Mouse (Mus musculus) myocyte (in vitro differentiated cells): ENCODE results near the gene Rai1. TPM values are rescaled to one million over a fixed set of nuclear protein-coding genes. Genes with fewer than 3 reads are reported as not detected.

ENCODE experiments used
- H3K27me3 ChIP-seq: one replicate; pipeline ENCODE4 v1.6.1; 2011; ENCODE audit not compliant: control insufficient read depth, insufficient read depth, insufficient read length
- H3K36me3 ChIP-seq: one replicate; pipeline ENCODE4 v1.6.1; 2011; ENCODE audit not compliant: control insufficient read depth, insufficient read depth
- H3K4me2 ChIP-seq: one replicate; pipeline ENCODE4 v1.6.1; 2011; ENCODE audit warnings: low read depth, control low read depth
- H3K4me3 ChIP-seq: one replicate; pipeline ENCODE4 v1.5.1; 2011; ENCODE audit warnings: mild to moderate bottlenecking, control low read depth, moderate library complexity
- H3K79me2 ChIP-seq: one replicate; pipeline ENCODE4 v1.6.1; 2011; ENCODE audit not compliant: control insufficient read depth, insufficient read depth
- H3ac ChIP-seq: one replicate; pipeline ENCODE4 v1.6.1; 2011; ENCODE audit not compliant: control insufficient read depth, insufficient read length
- CEBPB ChIP-seq: IDR thresholded peaks from 2 replicates; pipeline ENCODE4 v1.6.1; 2011; ENCODE audit warnings: mild to moderate bottlenecking, moderate library complexity; ENCODE audit not compliant: poor library complexity, insufficient read depth, severe bottlenecking
- E2F4 ChIP-seq: IDR thresholded peaks from one replicate; pipeline ENCODE4 v1.6.1; 2011; ENCODE audit warnings: mild to moderate bottlenecking, control low read depth, moderate library complexity; ENCODE audit not compliant: insufficient read depth
- MAX ChIP-seq: IDR thresholded peaks from one replicate; pipeline ENCODE4 v1.6.1; 2011; ENCODE audit warnings: low read depth, mild to moderate bottlenecking, control low read depth
- MYOD1 ChIP-seq, 3 experiments: IDR thresholded peaks; one replicate each; pipeline ENCODE4 v1.6.1; 2011; ENCODE audit warnings: control low read depth in 2 of 3, low read depth in 2 of 3, mild to moderate bottlenecking in 2 of 3, moderate library complexity in 1 of 3; ENCODE audit not compliant: insufficient read length in 2 of 3, control insufficient read depth in 1 of 3
- MYOG ChIP-seq, 3 experiments: IDR thresholded peaks; one replicate each; pipeline ENCODE4 v1.6.1; 2011; ENCODE audit warnings: control low read depth in 2 of 3, low read depth in 2 of 3, mild to moderate bottlenecking in 2 of 3; ENCODE audit not compliant: insufficient read length in 2 of 3, control insufficient read depth in 1 of 3, insufficient read depth in 1 of 3
- POLR2A ChIP-seq: IDR thresholded peaks from one replicate; pipeline ENCODE4 v1.6.1; 2011; ENCODE audit warnings: low read depth, mild to moderate bottlenecking, control low read depth, moderate library complexity; ENCODE audit not compliant: insufficient read length
- POLR2AphosphoS2 ChIP-seq: IDR thresholded peaks from one replicate; pipeline ENCODE4 v1.6.1; 2011; ENCODE audit warnings: low read depth, control low read depth; ENCODE audit not compliant: insufficient read length
- REST ChIP-seq: IDR thresholded peaks from one replicate; pipeline ENCODE4 v1.6.1; 2011; ENCODE audit warnings: mild to moderate bottlenecking, control low read depth, moderate library complexity; ENCODE audit not compliant: insufficient read depth, insufficient read length
- SRF ChIP-seq: IDR thresholded peaks from one replicate; pipeline ENCODE4 v1.6.1; 2011; ENCODE audit warnings: low read depth; ENCODE audit not compliant: control insufficient read depth, insufficient read length
- TCF12 ChIP-seq: IDR thresholded peaks from one replicate; pipeline ENCODE4 v1.6.1; 2011; ENCODE audit warnings: mild to moderate bottlenecking, control low read depth; ENCODE audit not compliant: poor library complexity, insufficient read depth, severe bottlenecking
- TCF3 ChIP-seq: IDR thresholded peaks from one replicate; pipeline ENCODE4 v1.6.1; 2011; ENCODE audit warnings: low read depth, control low read depth; ENCODE audit not compliant: insufficient read length
- USF1 ChIP-seq: IDR thresholded peaks from one replicate; pipeline ENCODE4 v1.6.1; 2011; ENCODE audit warnings: low read depth, mild to moderate bottlenecking, control low read depth, moderate library complexity
- polyA plus RNA-seq: library from polyadenylated mRNA; unstranded; fragments of >200 nt; fragmentation: generic; extraction: Trizol; gene quantifications from one replicate; pipeline ENCODE4 v1.2.1, GENCODE M21; 2012; ENCODE audit warnings: missing spikeins

Rai1 gene
- polyA plus RNA-seq, 1 experiment: 26.0 TPM

- H3K4me2 ChIP-seq: no peak overlapping the region
- no peaks in the 10 kb centered on the region for H3K27me3 ChIP-seq
- TF ChIP-seq TCF3: no peak
- no peak for TF ChIP-seq E2F4
- TF ChIP-seq POLR2AphosphoS2: no peak
- no peak for TF ChIP-seq TCF12
- TF ChIP-seq MYOG (IDR thresholded peaks at IDR 0.05; ENCODE audit: control insufficient read depth in 1 of 3, insufficient read depth in 1 of 3, insufficient read length in 2 of 3, low read depth in 2 of 3): no peak
- no peak for TF ChIP-seq USF1
- no peak for TF ChIP-seq CEBPB
- no peak for TF ChIP-seq SRF
- no peak for TF ChIP-seq REST
- no peak for TF ChIP-seq POLR2A
- no peak for TF ChIP-seq MAX
- H3K36me3 ChIP-seq: no peaks in the 10 kb centered on the region
- H3ac ChIP-seq: no peak overlapping the region
- H3K79me2 ChIP-seq: no peaks in the 10 kb centered on the region
- no peak overlapping the region for H3K4me3 ChIP-seq
Measured at GRCm38 (mm10) chr11:60094909-60095810, 9.7 kb upstream of the Rai1 start.

GRCm38 (mm10) chr11:60099555-60100186 is 5.1 kb upstream of the Rai1 start:
- H3K79me2 ChIP-seq: no peaks in the 10 kb centered on the region
- H3K36me3 ChIP-seq: no peaks in the 10 kb centered on the region
- no peak overlapping the region for H3ac ChIP-seq
- no peak overlapping the region for H3K4me2 ChIP-seq
- H3K27me3 ChIP-seq: no peaks in the 10 kb centered on the region
- no peak for TF ChIP-seq TCF12
- no peak for TF ChIP-seq POLR2A
- H3K4me3 ChIP-seq: no peak overlapping the region

- H3K79me2 ChIP-seq: peaks cover 3% of the 10 kb centered on the region
- H3K4me3 ChIP-seq: no peak overlapping the region
- H3K36me3 ChIP-seq: no peaks in the 10 kb centered on the region
- H3K4me2 ChIP-seq: no peak overlapping the region
- H3K27me3 ChIP-seq: no peaks in the 10 kb centered on the region
- no peak overlapping the region for H3ac ChIP-seq
- TF ChIP-seq POLR2A: no peak
- TF ChIP-seq TCF12: no peak
- TF ChIP-seq MYOG (IDR thresholded peaks at IDR 0.05; ENCODE audit: control insufficient read depth in 1 of 3, insufficient read depth in 1 of 3, insufficient read length in 2 of 3, low read depth in 2 of 3): no peak
- TF ChIP-seq POLR2AphosphoS2: no peak
- no peak for TF ChIP-seq E2F4
- no peak for TF ChIP-seq REST
- no peak for TF ChIP-seq MAX
- TF ChIP-seq MYOD1 (IDR thresholded peaks at IDR 0.05; ENCODE audit: control insufficient read depth in 1 of 3, insufficient read length in 2 of 3, low read depth in 2 of 3): no peak
- no peak for TF ChIP-seq SRF
- no peak for TF ChIP-seq USF1
- no peak for TF ChIP-seq TCF3
- no peak for TF ChIP-seq CEBPB
Measured at GRCm38 (mm10) chr11:60100827-60101555, 3.8 kb upstream of the Rai1 start.

GRCm38 (mm10) chr11:60101986-60102385 is 2.8 kb upstream of the Rai1 start:
- H3K4me2 ChIP-seq: no peak overlapping the region
- peaks cover 13% of the 10 kb centered on the region for H3K79me2 ChIP-seq
- TF ChIP-seq REST (no peak), MYOD1 (IDR thresholded peaks at IDR 0.05; ENCODE audit: control insufficient read depth in 1 of 3, insufficient read length in 2 of 3, low read depth in 2 of 3) (no peak), USF1 (no peak), E2F4 (no peak), MAX (no peak), POLR2A (no peak), CEBPB (no peak), TCF12 (no peak), POLR2AphosphoS2 (no peak), SRF (no peak), TCF3 (no peak), MYOG (IDR thresholded peaks at IDR 0.05; ENCODE audit: control insufficient read depth in 1 of 3, insufficient read depth in 1 of 3, insufficient read length in 2 of 3, low read depth in 2 of 3) (no peak)
- H3ac ChIP-seq: no peak overlapping the region
- no peaks in the 10 kb centered on the region for H3K27me3 ChIP-seq
- no peak overlapping the region for H3K4me3 ChIP-seq
- no peaks in the 10 kb centered on the region for H3K36me3 ChIP-seq
